Mouse (Mus musculus) testis, postnatal 10 days (tissue): ENCODE data around the gene Sipa1l3.
A peak's percentile ranks its signal among the peaks of the same experiment; 100 is the strongest.

Source experiments
- DNase-seq: peaks from one replicate; pipeline ENCODE4 v3.0.0; 2021; ENCODE audit warnings: low spot score

The Sipa1l3 gene

DNA sequence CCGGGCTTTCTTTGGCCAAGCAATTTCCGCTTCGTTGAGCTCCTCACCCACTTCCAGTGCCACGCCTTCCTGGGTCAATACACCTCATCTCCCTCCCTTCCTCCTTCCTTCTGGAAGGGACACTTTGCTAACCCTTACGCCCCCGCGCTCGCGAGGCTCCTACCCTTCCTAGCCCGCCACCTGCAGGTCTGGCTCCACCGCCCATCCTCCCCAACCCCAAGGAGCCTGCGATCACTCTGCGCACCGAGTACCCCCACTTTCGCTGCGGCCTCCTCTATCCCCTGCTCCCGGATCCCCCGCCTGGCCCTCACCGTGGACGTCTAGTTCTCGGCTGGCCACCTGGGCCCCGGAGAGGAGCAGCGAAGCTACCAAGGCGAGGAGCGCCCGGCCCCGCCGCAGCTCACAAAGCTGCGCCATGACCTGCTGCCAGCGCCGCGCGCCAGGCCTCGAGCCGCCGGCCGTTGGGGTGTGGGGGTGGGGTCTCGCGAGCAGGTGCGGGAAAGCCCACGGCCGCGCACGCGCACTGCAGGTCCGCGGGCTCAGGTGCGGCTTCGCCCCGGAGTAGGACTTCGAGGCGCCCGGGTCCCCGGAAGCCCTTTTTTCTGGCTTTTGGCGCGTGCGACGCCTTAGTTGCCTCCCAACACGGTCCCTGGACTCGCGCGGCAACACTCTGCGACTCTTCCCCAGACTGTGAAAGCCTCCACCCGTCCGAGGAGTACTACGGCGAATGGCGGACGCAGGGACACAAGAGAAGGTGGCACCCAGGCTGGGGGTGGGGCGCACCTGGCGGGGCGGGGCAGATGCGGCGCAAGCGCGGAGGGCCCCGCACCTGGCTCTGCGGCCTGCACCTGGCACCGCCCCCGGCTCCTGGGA lies 237.0 kb downstream of the Sipa1l3 start, which contains the start of gene Spint2:
Gene Spint2 (minus strand): TSS at position 712 of the 873 bp plus-strand sequence.
- DNase-seq, result peak; percentile 89

DNA sequence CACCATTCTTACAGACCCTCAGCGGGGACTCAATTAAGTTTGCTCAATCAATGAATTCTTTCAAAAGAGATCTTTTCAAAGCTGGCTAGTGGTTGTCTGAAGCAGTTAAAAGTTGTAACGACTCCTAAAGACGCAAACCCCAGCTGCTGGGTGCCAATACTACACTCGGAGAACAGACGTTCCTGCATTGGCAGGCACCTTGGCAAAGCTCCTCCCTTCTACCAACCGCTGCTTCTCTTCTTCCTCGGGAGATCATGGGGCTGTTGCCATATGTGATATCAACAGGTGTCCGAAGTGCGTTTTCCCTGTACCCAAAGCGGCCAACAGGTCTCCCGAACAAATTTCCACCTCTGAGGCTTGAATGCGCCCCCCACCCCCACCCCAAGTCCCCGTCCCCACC lies 237.6 kb downstream of the Sipa1l3 start:
- no peak for DNase-seq

DNA sequence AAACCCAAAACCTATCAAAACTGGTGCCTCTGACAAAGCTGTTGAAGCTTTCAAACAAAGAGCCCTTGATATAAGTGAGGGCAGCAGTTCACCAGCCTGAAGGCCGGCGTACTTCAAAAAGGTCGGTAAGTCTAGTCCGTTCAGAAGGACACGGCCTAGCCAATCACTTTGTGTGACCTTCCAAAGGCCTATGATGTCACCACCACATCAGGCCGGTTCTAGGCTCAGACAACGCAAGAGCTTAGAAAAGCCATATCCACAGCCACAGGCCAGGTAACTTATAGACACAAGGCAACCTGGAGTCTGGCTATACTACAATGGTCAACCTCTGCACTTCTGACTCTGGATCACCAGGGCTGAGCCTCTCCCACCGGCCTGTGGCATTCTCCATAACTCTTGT lies 238.5 kb downstream of the Sipa1l3 start:
- no peak for DNase-seq

DNA sequence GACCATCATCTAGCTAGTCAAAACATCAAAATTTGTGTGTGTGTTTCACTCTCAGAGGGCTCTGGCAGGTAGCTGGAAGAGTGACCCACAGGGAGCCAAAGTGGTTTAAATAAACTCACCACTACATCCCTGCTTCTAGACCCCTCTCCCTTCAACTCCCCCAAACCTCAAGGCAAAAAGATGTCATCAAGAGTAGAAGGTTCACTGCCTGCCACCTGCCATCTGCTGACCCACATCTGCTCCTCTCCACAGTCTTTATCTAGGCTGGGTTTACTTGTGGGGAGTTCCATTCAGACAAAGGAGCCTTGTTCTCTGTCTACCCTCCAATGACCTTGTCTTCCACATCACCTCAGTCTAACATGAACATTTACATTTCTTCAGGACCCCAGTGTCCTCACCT lies 239.2 kb downstream of the Sipa1l3 start:
- no peak for DNase-seq

DNA sequence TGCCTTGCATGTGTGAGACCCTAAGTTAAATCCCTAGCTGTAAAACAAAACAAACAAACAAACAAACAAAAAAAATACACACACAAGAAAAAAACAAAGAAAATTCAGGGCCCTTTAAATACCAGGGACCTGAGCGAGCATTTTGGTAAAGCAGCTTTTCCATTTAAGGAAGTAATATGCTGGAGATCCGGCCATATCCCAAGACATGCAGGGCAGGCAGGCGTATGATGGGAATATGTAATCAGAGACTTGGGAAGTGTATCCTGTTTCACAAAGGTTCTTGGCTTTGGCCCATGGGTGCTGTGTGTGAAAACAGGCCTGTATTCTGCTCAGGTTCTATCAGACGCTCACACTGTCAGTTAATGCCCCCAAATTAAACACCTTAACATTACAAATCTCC lies 240.9 kb downstream of the Sipa1l3 start:
- DNase-seq, result no peak

DNA sequence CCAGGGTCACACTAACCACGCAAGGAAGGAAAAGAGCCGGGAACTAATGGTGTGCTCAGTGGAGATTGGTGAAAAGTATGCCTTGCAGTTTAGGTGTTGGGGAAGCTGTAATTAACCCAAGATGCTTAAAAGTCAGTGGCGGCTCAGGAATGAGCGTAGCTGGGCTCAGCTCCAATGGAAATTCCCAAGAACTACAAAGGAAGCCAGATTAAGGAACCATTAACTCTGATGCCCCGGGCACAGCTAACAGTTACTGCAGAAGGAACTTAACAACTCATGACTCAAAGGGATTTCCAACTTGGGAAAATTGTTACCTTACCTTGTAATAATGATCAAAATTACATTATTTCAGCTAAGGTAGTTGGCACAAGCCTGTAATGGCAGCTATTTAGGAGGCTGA lies 241.7 kb downstream of the Sipa1l3 start:
- no peak for DNase-seq

DNA sequence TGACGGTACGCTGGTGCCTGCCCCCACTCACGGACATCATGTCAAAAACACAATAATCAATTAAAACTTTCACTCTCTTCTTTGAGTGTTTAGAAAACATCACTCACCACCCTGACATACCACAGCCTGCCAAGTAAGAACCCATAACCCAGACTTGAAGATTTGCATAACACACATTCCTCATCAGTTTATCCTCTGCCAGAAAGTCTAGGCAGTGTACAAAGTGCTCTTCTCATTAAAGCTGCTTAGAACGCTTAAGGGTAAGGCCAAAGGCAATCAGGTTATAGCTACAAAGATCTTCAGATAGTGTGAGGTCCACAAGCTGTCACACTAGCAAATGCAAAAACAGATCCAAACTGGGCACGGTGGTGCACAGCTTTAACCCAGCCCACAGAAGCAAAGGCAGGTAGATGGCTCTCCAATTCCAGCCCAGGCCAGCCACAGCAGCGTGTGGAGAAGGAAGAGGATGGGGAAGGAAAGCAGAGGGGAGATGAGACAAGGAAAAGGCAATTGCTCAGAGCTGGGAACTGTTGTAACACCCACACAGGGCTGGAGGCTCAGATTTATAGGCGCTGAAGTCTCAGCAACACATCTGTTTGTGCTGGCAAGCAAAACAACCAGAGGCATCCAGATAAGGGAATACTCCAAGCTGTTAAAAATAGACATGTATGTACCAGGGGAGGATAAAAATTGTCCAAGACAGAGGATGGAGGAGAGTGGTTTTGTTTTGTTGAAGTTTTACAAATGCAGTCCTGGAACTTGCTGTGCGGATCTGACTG lies 246.6 kb downstream of the Sipa1l3 start:
- DNase-seq, result no peak

DNA sequence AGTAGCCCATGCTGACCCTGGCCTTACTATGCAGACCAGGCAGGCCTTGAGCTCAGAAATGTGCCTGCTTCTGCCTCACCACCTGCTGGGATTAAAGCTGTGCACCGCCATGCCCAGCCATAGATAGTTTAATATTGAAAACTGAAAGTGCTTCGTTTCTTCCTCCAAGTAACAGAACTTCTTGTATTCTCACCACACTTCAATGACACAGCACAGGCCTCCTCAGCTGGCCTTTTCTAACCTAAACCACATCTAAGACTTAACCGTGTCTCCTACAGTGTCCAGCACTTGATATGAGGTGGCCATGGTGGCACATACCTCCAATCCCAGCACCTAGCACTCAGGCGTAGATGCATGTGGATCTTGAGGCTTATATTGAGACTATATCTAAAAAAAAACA lies 248.0 kb downstream of the Sipa1l3 start:
- no peak for DNase-seq
